Mouse (Mus musculus): ENCODE measurements around the gene Tceanc.

Gene Tceanc

GRCm38 (mm10) chrX:166479365-166479983, 38.9 kb downstream of the Tceanc start, which contains the start of gene Rab9:
TSS of gene Rab9 (minus strand) at chrX:166479867.
- peak; percentile 81 to 90 for DNase-seq

DNA sequence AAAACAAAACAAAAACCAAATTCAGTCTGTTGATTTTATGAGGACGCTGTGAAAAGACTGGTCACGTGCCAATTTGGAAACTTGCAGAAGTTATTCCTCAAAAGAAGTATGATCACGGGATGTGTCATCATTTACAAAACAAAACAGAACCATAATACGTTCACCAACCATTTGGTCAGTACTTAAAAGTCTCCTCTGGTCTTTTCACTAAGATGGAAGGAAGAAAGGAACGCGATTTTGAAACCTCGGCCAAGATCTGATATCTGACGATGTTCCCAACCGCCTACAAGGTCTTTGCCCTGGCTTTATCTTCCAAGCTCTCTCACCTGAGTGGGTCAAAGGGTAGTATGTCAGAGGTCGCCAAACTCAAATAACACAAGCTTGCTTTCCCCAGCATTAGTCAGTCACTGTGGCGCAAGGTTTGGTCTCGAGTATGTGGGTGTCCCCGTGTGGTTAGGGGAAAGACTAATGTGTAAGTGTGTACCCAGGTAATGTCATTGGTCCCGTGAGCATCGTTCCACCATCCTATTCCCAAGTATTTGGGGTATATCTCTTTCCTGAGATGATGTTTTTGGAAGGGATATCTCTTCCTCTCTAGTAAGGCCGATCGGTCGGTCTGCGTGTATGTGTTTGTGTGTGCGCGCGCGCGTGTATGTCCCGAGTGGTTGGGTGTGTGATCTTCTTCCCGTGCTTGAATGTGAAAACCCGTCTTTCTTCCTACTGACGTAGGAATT, 39.6 kb downstream of the Tceanc start:
- no peak for DNase-seq

- no peak for DNase-seq
These were observed 41.0 kb downstream of the Tceanc start for GRCm38 (mm10) chrX:166477393-166477792.

DNA sequence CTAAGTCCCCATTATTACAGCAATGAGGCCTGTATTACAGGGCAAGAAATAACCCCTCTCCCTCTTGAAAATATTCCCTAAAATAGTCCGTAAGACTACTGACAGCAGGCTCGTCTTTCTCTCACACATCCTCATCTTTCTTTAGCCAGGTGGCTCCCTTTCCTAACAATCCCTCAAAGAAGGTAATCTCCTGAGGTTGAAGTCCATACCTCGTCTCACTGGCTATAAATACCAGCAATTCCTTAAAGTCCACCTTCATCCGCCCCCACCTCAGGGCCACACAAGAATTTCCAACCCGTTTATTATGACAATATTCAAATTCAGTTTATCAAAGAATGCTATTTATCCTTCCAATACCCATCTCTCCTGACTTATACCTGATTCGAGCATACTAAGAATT, 45.8 kb downstream of the Tceanc start:
- no peak for DNase-seq

- DNase-seq, result no peak
These were observed 50.0 kb downstream of the Tceanc start for GRCm38 (mm10) chrX:166468321-166468720.

DNA sequence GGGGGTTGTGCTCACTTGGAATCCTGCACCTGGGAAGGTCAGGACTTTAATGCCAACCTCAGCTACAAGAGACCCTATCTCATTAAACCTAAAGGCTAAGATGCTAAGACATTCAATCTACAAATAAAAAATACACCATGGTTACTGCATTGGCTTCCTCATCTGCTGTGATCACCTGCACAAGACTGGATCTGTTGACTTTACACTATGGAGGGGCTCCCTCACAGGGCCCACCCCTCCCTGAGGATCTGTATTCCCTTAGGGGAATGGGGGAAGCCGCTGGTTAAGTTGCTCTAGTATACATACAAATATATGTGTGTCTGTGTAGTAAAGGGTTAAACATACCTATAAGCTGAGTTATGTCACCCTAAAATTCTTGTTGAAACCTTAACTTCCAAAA, 62.8 kb downstream of the Tceanc start:
- DNase-seq, result no peak

- no peak for DNase-seq
These were observed 64.0 kb downstream of the Tceanc start for GRCm38 (mm10) chrX:166454331-166454730.

- DNase-seq, result no peak
These were observed 64.8 kb downstream of the Tceanc start for GRCm38 (mm10) chrX:166453532-166453931.
